Mouse (Mus musculus) thymus, adult 2 months (tissue): ENCODE results near the gene Crp. TPM values are rescaled to one million over a fixed set of nuclear protein-coding genes. Genes with fewer than 3 reads are reported as not detected.

Source experiments
- DNase-seq: peaks from one replicate; pipeline ENCODE4 v3.0.0; 2021
- H3K27ac ChIP-seq: fragments of 200-500 bp; 2 replicates; pipeline ENCODE4 v1.5.1; 2012; ENCODE audit warnings: low read length, control low read depth; ENCODE audit not compliant: control insufficient read depth, insufficient read depth
- H3K27me3 ChIP-seq: fragments of 200-500 bp; 2 replicates; pipeline ENCODE4 v1.6.1; 2012; ENCODE audit warnings: mild to moderate bottlenecking, low read length, moderate library complexity, mixed read lengths; ENCODE audit not compliant: control insufficient read depth, insufficient read depth
- H3K36me3 ChIP-seq: fragments of 200-500 bp; 2 replicates; pipeline ENCODE4 v1.6.1; 2012; ENCODE audit warnings: mild to moderate bottlenecking, low read length, moderate library complexity; ENCODE audit not compliant: control insufficient read depth, insufficient read depth
- H3K4me1 ChIP-seq: fragments of 200-500 bp; replicated peaks from 2 replicates; pipeline ENCODE4 v1.6.1; 2012; ENCODE audit warnings: low read length; ENCODE audit not compliant: control insufficient read depth, insufficient read depth
- H3K4me3 ChIP-seq: fragments of 200-500 bp; 2 replicates; pipeline ENCODE4 v1.5.1; 2012; ENCODE audit warnings: mild to moderate bottlenecking, low read length, control low read depth, moderate library complexity; ENCODE audit not compliant: control insufficient read depth, insufficient read depth
- CTCF ChIP-seq: fragments of 200-500 bp; IDR thresholded peaks from 2 replicates; pipeline ENCODE4 v1.5.1; 2012; ENCODE audit warnings: mild to moderate bottlenecking, control low read depth, low read length, moderate library complexity, borderline replicate concordance; ENCODE audit not compliant: control insufficient read depth, poor library complexity, insufficient read depth; ENCODE audit errors: extremely low read depth
- POLR2A ChIP-seq: fragments of 200-500 bp; IDR thresholded peaks from 2 replicates; pipeline ENCODE4 v1.6.1; 2012; ENCODE audit warnings: mild to moderate bottlenecking, low read length, control low read depth, moderate library complexity; ENCODE audit not compliant: control insufficient read depth, poor library complexity, insufficient read depth; ENCODE audit errors: extremely low read depth
- WGBS: fragments of 180-500 bp; shearing (Covaris S2); methylation state at CpG from one replicate; pipeline ENCODE4 v1.1.7; 2018; 5-methylcytosine and 5-hydroxymethylcytosine counted together
- polyA plus RNA-seq: library from polyadenylated mRNA; depleted of rRNA; stranded (reverse); fragments of >200 nt; gene quantifications from 2 replicates; pipeline ENCODE4 v1.2.3, GENCODE M21; 2012

The Crp gene
- polyA plus RNA-seq, 1 experiment = 1.6 TPM

DNA sequence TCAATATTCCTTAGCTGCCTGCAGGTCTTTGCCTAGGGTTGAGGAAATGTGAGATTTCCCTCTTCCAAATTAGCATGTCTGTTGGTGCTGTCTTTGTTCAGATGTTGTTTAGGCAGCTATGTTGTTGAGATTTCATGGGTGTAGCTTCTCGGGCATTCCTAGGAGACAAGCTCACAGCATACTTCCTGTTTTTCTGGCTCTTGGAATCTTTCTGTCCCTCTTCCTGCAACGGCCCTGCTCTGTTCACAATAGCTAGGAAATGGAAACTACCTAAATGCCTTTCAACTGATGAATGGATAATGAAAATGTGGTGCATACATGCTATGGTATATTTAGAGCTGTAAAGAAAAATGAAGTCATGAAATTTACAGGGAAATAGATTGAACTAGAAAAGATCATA is 13.5 kb downstream of the Crp start:
- no peaks in the 10 kb centered on the region for H3K27me3 ChIP-seq
- TF ChIP-seq CTCF (no peak), POLR2A (no peak)
- no peaks in the 10 kb centered on the region for H3K36me3 ChIP-seq
- 60% methylated on average over 2 of the region's 2 CpGs for WGBS
- no peaks in the 10 kb centered on the region; the same call in 1 of the 2 replicates for H3K4me1 ChIP-seq
- no peak for DNase-seq
- no peak overlapping the region for H3K27ac ChIP-seq
- H3K4me3 ChIP-seq = no peak overlapping the region

DNA sequence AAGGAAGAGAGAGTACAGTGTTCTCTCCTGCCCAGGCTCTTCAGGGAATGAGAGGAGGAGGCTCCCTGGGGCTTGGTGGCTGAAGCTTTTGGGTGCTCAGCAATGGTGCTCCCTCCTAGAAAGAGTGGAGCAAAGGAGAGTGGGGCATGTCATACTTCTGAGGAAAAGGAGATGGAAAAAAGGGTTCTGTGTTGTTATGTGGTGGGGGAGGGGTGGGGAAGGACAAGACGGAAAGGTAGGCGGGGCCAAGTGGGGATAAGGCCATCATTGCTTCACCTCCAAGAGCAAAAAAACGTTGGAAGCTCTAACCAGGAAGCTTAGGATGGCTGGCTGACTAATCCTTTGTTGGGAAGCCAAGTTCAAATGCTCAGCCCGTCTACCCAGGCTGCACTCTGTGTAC is 14.1 kb downstream of the Crp start:
- TF ChIP-seq POLR2A (no peak), CTCF (no peak)
- no peak overlapping the region for H3K27ac ChIP-seq
- H3K36me3 ChIP-seq = no peaks in the 10 kb centered on the region
- H3K4me1 ChIP-seq = no peaks in the 10 kb centered on the region; the same call in 1 of the 2 replicates
- no peak for DNase-seq
- no peak overlapping the region for H3K4me3 ChIP-seq
- no peaks in the 10 kb centered on the region for H3K27me3 ChIP-seq
- 71% methylated on average over 4 of the region's 4 CpGs for WGBS

DNA sequence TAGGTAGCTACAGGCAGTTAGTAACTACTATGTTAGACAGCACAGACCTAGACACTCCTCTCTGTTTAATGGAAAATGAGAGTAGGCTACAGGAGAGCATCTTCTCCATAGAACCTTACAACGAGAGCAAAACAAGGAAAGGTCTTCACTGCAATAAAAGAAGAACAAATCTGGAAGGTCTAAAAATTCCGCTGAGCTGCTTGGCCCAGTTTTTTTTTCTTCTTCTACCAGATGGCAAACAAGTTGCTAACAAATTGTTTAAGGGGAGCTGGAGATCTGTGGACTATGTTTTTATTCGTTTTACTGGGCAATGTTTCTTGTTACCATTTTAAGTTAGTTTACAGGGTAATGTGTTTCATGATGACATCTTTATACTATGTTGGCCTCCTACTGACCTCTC is 53.4 kb downstream of the Crp start:
- WGBS = 83% methylated on average over 3 of the region's 3 CpGs
- H3K36me3 ChIP-seq = no peaks in the 10 kb centered on the region
- no peaks in the 10 kb centered on the region for H3K4me1 ChIP-seq
- no peak for TF ChIP-seq POLR2A
- TF ChIP-seq CTCF = no peak
- H3K27ac ChIP-seq = no peak overlapping the region
- no peak for DNase-seq
- no peaks in the 10 kb centered on the region for H3K27me3 ChIP-seq
- H3K4me3 ChIP-seq = no peak overlapping the region

DNA sequence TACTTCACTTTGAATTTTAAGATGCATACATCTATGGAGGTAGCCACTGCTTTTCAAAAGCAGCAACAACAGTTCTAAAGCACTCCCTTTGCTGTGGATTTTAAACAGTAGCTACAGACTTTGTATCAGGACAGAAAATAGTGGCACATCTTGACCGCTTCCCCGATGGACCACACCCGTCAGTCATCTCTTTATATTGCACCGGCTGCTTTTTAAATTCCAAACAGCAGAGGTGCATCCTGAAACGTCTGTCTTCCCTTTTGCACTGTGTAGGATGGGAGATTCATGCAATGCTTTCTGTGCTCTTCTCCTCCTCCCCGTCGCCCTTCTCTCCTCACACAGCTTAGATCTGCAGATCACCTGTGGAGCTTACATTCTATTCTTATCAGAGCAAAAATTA is 57.3 kb downstream of the Crp start:
- Histone ChIP-seq H3K4me3 (no peak overlapping the region), H3K36me3 (no peaks in the 10 kb centered on the region), H3K4me1 (no peaks in the 10 kb centered on the region), H3K27ac (no peak overlapping the region), H3K27me3 (no peaks in the 10 kb centered on the region)
- no peak for DNase-seq
- WGBS = 84% methylated on average over 7 of the region's 7 CpGs
- TF ChIP-seq POLR2A (no peak), CTCF (no peak)

DNA sequence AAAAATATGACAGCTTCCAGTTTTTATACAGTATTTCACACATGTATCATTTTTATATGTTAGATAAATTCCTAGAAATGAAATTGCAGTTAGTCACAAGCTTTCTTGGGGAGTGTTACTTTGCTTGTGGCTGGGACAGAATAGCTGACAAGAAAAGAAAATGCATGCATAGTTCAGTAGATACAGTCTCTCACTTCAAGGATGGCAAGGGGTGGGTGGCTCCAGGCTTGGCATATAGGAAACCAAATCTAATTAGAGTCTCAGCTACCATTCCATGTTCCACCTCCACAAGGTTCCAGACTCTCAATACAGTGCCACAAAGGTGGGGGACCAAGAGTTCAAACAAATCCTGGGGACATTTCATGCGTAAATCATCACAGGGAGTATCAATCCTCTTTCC is 61.7 kb downstream of the Crp start:
- no peak for DNase-seq
- H3K4me3 ChIP-seq = no peak overlapping the region
- no peaks in the 10 kb centered on the region for H3K36me3 ChIP-seq
- TF ChIP-seq POLR2A (no peak), CTCF (no peak)
- no peaks in the 10 kb centered on the region for H3K4me1 ChIP-seq
- H3K27ac ChIP-seq = no peak overlapping the region
- WGBS = 90% methylated on average over 1 of the region's 1 CpGs
- H3K27me3 ChIP-seq = no peaks in the 10 kb centered on the region

DNA sequence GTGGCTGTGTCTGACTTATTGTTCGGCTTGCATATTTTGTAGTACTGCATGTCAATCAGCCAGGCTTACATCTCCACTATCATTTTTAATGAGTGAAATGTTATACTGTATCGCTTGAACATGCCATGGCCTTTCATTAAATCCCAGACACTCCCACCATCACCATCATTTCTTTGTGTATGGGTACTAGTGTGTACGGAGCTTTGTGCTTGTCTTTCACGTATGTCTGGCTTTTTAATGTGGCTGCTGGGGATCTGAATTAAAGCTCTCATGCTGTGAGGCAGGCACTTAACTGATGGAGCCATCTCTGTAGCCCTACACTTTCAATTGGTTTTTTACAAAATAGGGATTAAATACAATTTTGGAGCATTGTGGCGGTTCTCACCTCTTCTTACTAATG is 81.3 kb downstream of the Crp start:
- Histone ChIP-seq H3K4me1 (no peaks in the 10 kb centered on the region), H3K27ac (no peak overlapping the region), H3K36me3 (no peaks in the 10 kb centered on the region), H3K4me3 (no peak overlapping the region), H3K27me3 (no peaks in the 10 kb centered on the region)
- TF ChIP-seq POLR2A (no peak), CTCF (no peak)
- no peak for DNase-seq
- WGBS = 90% methylated on average over 5 of the region's 5 CpGs

DNA sequence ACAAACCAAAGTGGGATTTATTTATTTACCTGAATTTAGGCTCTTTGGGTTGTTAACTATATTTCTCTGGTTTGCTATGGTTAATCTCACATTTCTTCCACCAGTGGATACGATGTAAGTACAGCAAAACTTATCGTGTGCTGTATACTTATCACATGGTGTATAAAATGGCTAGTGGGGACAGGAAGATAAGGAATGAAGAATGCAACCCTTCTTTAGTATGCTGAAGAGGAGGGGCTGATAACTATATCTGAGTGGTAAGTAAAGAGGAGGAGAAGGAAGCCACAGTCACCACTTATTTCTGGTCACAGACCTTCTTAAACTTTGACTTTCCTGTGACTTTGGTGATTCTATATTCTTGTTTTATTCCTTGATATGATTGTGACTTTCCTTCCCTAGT is 87.5 kb downstream of the Crp start:
- Histone ChIP-seq H3K36me3 (no peaks in the 10 kb centered on the region), H3K27ac (no peak overlapping the region), H3K27me3 (no peaks in the 10 kb centered on the region), H3K4me1 (no peaks in the 10 kb centered on the region), H3K4me3 (no peak overlapping the region)
- no peak for DNase-seq
- 90% methylated on average over 2 of the region's 2 CpGs for WGBS
- TF ChIP-seq CTCF = no peak
- no peak for TF ChIP-seq POLR2A
